Mouse (Mus musculus): ENCODE results near the gene 1700067K01Rik.

DNA sequence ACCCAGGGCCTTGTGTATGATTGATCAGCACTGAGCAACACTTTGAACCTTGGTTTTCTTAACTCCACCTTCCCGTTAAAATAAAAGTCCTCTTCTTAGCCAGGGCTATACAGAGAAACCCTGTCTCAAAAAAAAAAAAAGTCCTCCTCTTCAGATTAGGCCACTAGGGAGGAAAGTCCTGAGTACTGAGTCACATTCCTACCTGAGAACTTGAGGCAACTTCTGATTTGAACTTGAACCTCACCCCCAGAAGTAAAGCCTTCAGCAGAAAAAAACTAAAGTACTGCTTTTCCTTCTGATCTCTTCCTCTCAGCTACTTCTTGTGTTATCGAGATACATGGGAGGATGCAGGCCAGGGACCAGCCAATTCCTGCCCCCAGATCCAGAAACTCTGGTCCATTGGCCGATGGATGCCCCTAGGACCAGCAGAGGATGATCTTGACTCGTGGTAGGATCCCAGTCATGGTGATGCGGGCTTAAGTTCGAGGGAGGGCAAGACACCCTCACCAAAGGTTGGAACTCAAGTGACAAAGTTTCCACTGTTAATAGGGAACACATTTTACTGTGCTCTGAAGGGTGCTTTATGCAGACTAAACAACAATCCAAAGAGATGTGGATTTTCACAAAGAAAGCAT, 2.4 kb downstream of the 1700067K01Rik start:
- TF ChIP-seq POLR2A (IDR thresholded peaks at IDR 0.05; ENCODE audit: insufficient read depth, low read depth, low read length) (no peak), CTCF (IDR thresholded peaks at IDR 0.05; ENCODE audit: insufficient read depth, low read depth, low read length) (no peak)

Measured in olfactory bulb, adult 2 months (tissue).